Mouse (Mus musculus) cerebral cortex, adult 2 months (tissue): ENCODE data around the gene Wfdc16.

Source experiments
- WGBS: fragments of 180-500 bp; shearing (Covaris S2); methylation state at CpG from one replicate; pipeline ENCODE4 v1.1.7; 2018; 5-methylcytosine and 5-hydroxymethylcytosine counted together

Wfdc16 gene

GRCm38 (mm10) chr2:164600179-164600578 lies 38.4 kb downstream of the Wfdc16 start:
- WGBS, result 66% methylated on average over 3 of the region's 3 CpGs

- 79% methylated on average over 4 of the region's 4 CpGs for WGBS
Observed at GRCm38 (mm10) chr2:164593494-164593893, 45.1 kb downstream of the Wfdc16 start, which contains the start of gene Eppin. TSS of gene Eppin (minus strand) at chr2:164593594.

- WGBS, result 7% methylated on average over 4 of the region's 4 CpGs
Observed at GRCm38 (mm10) chr2:164592014-164592413, 46.6 kb downstream of the Wfdc16 start.

- 59% methylated on average over 13 of the region's 13 CpGs for WGBS
Observed at GRCm38 (mm10) chr2:164585025-164585725, 53.4 kb downstream of the Wfdc16 start, which contains the start of gene Wfdc6a. TSS of gene Wfdc6a (minus strand) at chr2:164585447.
